Mouse (Mus musculus) adrenal gland, postnatal 36 days (tissue): ENCODE results near the gene Gatb. TPM values are rescaled to one million over a fixed set of nuclear protein-coding genes. Genes with fewer than 3 reads are reported as not detected.

Source experiments
- DNase-seq, 2 experiments: peaks; one replicate each; pipeline ENCODE4 v3.0.0; 2021; ENCODE audit warnings: mixed read lengths in 1 of 2
- total RNA-seq, 2 experiments: library from RNA; stranded (reverse); gene quantifications; 2 replicates each; pipeline ENCODE4 v1.2.3; 2021

Gatb gene
- total RNA-seq, 2 experiments from 2014 or later: 39.2 to 50.1 TPM

GRCm38 (mm10) chr3:85655538-85655937 is 81.6 kb downstream of the Gatb start:
- DNase-seq: no peak

DNA sequence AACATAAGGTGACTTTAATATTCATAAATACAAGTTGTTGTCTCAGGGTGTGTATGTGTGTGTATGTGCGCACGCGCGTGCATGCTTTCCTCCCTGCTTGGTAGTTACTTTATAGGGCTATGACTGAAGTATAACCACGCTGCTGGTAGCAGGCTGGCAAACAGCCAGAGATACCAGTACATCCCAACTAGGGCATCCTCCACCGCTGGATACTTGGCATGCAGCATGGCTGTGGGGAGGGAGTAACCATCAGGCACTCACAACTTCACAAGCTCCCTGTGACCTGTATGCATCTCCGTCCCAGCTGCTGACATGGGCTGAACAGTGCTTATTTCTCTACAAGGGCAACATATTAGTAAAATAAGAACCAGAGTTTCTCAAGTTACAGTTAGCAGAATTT is 85.8 kb downstream of the Gatb start:
- no peak for DNase-seq

DNA sequence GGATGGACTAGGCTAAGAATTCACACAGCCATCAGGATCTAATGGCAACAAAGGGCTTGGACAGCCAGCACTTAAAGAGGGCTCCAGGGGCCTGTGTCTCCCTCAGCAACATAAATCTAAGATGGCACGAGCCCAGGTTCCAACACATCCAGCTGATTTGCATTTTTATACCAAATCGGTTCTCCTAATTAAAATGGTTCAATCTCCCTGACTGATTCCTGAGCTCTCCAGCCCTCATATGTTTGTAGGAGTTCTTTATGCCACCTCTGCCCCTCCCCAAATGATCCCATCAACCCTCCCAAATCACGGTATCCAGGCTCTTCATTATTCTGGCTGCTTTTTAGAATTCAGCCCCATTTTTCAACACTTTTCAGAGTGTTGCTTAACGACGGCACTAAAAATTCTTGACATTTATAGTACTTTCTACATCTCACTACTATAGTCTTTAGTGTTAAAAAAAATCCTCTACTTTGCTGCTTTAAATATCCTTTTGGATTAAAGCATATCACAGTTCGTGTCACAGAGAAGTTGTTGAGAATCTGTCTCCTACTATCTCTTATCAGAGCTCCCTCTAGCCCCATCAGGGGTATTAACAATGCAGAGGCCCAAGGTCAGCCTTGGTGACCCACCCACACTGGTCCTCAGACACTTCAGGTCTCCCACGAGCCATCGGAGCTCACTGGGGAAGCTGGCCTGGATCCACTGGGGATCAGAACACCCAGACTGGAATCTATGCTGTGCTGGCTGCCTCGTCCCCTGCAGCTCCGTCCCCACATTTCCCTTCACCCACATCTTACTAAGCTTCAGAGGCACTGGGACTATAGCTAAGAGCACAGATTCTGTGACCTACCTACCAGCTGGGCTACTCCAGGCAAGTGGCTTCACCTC is 88.3 kb downstream of the Gatb start:
- DNase-seq: no peak

DNA sequence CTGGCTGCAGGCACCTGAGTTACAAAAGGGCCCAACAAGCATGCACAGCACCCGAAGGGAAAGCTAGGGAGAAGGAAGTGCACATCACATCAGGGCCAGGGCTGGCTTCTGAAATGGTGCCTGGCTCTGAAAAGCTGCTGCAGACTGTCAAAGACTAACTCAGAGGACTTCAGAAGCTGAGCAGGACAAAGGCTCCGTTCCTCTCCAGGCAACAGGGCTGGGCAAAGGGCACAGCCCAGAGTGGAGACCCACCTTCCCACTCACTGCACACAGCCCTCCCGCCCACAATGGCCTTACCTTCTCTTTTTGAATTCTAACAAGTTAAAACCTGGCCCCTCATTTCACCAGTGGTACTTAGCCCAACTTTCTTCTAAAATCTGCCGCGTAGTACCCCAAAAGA is 89.9 kb downstream of the Gatb start:
- DNase-seq: no peak

DNA sequence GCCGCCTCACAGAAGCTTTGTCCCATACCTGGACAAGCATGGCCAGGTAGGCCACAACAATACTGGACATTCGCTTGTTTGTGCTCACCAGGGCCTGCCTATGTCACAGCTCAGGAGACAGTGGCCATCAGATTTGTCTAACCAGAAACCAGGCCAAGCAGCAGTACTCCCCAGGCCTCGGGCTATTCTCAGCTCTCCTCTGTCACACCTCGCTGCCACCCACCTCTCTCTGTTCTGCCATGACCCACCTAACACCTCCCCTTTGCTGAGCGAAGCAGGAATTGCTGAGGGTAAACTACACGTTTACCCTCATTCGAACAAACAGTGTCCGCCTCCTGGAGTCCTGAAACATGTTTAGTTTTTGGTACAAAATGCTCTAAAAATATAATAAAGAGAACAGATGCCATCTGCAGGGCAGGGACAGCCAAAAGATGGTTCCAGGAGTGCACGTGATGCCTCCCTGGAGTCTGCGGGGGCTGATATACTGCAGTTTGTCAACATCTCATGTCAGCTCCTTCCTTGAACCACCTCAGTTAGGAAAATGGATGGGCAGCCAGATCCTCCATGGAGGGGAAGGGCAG is 90.8 kb downstream of the Gatb start:
- no peak for DNase-seq

GRCm38 (mm10) chr3:85666166-85666565 is 92.2 kb downstream of the Gatb start:
- DNase-seq: no peak

DNA sequence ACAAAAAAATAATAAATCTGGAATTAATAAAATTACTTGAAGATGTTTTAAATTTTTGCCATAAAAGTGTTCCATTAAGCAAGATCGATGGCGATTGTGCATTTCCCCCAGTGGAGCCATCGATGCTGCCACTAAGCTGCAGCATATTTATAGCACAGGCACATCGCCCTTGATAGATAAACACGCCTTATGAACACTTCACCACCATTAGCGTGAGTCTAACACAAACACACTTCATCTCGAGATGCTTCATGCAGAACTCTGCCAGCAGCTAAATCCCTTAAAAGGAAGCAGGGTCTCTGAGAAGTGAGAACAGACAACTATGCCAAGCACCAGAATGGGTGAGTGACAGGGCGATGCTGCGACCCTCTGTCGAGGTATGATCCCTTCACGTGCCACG is 92.8 kb downstream of the Gatb start:
- no peak for DNase-seq

- no peak for DNase-seq
These were observed 93.8 kb downstream of the Gatb start for GRCm38 (mm10) chr3:85667683-85668082.

GRCm38 (mm10) chr3:85669844-85670243 is 95.9 kb downstream of the Gatb start:
- no peak for DNase-seq

DNA sequence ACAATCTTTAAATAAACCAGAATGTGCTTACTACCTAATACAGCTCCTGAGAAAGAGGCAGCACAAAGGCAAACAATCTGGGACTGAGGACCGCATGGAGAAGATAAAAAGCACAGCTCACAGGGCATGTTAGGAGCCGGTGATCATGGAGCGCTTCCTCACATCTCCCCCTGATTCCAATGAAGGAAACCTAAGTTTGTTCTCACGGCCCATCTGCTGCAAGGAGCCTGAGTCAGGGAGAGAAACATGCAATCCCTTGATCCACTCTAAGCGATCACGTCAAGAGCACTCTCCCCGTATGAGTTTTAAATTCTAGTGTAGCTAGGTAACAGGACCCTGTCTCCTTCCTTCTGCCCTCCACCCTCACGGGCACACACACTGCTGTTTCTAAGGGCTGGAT is 103.2 kb downstream of the Gatb start:
- no peak for DNase-seq

GRCm38 (mm10) chr3:85677952-85678351 is 104.0 kb downstream of the Gatb start:
- no peak for DNase-seq

DNA sequence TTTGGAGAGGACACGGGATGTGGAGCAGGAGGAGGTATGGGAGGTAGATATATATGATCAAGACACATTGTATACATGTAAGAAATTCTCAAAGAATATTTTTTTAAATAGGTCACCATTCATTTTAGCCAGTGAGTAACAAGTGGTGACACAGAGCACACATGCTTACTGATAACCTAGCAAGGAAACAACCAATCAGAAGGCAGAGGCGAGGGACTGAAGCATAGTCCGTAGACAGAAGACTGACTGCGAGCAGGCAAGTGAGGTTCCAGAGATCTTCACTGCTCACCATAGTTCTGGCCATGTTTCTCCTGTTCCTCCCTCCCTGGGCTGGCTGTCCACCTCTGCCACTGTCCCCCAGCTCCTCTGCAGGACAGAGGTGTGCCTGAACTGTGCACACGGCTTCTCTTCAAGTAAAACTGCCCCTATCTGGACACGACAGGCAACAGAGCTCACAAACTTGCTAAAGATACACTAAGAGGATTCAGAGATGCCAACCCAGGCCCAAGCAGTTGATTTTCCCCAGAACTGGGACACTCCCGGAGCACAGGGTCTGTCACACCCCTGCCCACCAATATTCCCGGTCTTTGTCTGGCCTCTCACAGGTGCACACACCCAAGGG is 105.5 kb downstream of the Gatb start:
- DNase-seq: no peak

- no peak for DNase-seq
These were observed 106.0 kb downstream of the Gatb start for GRCm38 (mm10) chr3:85679960-85680359.

DNA sequence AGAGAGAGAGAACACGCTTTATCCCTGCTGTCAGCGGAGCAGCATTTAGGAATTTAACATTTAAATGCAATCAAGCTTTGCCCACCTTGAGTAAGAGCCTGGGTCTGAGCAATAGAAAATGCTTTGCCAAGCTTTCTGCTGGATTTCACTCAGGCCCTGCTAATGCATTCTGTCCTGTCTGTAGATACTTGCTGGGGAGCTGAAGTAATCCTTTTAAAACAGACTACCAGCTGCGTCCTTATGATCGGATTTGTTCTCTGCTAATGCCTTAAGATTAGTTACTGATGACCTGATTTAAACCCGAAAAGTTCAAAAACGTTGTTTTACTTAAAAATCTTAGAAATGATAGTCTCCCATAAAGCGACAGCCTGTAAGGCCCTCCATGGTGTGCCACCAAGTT is 107.2 kb downstream of the Gatb start:
- no peak for DNase-seq

- DNase-seq: no peak
These were observed 109.7 kb downstream of the Gatb start for GRCm38 (mm10) chr3:85683618-85684017.

GRCm38 (mm10) chr3:85685271-85685670 is 111.4 kb downstream of the Gatb start:
- DNase-seq: no peak

DNA sequence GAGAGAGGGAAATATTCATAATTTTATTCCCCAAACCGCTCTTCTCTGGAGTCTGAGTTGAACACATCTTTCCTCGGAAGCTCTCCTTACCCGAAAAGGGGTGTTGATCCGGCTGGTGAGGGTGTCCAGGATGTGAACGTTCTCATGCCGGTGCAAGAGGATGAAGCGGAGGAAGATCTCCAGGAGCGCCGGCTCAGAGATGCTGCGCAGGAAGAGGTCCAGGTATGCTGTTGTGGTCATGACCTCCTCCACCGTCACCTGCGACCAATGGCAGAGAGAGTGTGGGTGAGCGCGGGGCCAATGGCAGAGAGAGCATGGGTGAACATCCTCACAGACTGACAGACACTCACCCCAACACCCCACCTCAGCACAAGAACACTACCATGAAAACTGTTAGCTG is 114.4 kb downstream of the Gatb start:
- no peak for DNase-seq

DNA sequence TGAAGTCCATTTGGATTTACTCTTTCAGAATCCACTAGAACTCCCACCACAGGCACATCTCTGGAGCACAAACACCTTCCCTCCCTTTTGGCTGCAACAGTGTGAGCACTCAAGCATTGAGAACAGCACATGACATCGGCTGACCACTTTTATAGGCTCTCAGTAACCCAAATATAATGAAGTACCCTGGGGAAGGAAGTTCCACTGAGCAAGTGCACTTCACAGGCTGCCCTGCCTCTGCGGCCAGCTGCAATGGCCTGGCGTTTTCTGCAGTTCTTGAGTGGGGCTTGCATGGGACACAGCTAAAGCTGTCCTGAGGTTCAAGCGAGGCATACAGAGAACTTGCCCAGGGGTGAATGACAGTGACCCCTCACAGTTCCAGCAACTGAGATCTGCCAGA is 117.2 kb downstream of the Gatb start:
- no peak for DNase-seq

DNA sequence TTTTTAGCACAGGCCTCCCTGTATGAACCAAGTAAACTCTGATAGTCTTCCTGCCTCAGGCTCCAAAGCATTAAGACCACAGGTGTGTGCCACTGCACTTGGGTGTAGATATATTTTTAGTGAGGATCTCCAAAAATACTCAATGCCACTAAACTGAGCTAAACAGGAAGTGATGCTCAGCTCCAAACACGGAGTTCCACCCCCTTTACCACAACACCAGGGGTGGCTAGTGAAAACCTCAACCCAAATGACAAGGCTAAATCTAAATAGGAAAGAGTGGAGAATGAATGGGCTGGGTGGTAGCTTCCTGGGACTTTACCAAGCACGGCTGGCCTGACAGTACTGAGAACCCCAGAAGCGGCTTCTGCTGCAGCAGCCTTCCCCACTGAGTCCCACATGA is 119.1 kb downstream of the Gatb start:
- no peak for DNase-seq

DNA sequence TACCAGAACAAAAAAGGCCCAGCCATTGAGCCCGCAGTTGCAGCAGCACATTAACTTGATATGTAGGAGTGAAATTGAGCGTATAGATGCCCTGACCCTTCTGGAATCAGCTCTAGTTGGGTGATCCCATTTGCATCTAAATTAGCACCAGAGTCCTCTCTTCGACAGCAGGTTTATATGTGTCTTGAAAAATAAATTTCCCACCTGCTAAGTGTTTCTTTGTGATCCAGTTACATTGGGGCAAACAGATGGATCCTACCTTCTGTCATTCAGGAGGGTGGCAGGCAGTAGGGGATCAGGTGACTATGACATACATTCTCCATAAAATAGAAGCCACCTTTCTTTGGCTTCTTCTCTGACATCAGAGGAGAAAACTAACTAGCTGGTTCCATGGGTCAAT is 121.1 kb downstream of the Gatb start:
- no peak for DNase-seq

DNA sequence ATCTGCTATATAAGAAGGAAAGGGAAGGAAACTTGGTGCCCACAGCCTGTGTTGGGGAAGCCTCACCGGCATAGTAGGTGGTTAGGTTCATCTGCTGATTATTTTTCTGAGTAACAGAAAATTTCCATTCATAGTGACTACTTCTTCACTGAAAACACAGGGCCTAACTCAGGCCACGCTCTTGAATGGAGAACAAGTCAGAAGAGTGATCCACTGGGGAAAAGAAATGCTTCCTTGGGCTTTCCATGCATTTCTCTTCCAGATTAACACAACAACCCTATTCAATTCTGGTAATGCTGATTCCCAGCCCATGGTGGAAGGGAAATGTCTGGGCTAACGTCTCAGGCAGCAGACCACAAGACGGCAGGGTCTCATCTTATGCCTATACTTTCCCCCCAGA is 124.6 kb downstream of the Gatb start:
- no peak for DNase-seq

- peak in 1 of 2 experiments; percentile 13 for DNase-seq
These were observed 129.4 kb downstream of the Gatb start for GRCm38 (mm10) chr3:85703141-85703882.
